Mouse (Mus musculus): ENCODE measurements around the gene Nif3l1.

The Nif3l1 gene

DNA sequence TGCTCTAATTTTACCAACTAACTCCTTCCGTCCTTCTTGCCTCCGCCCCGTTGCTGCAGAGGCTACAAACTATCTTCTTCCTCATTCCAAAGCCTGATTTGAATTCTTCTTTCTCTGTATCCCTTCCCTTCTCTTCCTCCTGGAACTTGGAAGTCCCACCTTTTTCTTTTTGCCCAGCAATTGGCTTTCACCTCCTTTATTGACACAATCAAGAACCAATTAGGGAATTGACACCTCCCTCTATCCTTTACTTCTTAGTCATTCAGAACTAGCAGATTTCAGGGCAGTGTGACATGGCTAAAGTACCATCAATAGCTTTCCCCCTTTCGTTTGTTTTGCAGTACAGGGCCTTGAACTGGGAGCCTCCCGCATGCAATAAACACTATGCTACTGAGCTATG lies 13.2 kb downstream of the Nif3l1 start:
- no peak for DNase-seq (ENCODE audit: low spot score in 2 of 2)

DNA sequence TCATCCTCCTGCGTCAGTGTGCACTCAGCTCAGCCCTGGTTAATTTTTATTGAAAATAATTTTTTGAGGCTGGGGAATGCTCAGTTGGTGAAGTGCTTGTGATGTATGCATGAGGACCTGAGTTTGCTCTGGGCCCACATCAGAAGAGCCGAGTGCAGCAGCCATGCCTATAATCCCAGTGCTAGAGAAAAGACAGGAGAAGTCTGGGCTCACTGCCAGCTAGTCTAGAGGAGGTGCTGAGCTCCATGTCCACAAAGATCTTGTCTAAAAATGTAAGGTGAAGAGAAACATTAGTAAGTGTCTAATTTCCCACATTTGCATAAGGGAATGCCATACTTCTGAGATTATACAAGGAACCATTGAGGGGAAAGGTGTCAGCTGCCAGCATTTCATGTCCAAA lies 13.9 kb downstream of the Nif3l1 start:
- no peak for DNase-seq (ENCODE audit: low spot score in 2 of 2)

DNA sequence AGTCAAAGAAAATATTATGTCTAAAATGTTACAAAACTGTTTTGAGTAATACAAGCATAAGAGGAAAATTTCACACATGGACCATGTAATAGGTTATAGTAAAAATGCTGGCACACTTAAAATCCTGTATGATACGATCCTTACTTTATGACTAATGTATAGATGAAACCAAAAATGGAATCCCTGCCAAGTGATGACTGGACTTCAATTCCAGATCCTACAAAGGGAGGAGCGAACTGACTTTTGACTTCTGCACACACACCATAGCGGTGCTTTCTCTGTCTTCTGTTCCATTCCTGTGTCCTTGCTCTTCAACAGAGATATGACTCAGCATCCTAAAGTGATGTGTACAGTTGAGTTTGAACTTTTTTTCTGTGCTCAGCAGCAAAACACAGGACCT lies 15.6 kb downstream of the Nif3l1 start:
- no peak for DNase-seq (ENCODE audit: low spot score in 2 of 2)

DNA sequence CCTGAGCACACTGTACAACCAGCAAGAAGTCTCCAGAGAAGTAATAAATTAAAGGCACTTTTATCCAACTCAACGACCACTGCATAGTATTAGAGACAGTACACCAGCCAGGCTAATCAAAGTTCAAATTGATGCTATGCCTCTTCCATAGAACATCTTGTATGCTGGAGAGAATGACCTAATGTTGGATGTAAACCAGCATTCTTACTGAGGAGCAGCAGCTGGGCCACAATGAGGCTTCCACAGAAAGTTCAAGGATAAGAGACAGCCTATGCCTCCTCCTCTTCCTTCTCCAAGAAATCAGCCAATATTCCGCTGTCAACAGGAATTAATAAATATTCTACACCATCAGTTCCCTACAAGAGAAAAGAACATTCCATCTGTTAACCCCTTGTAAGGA lies 19.0 kb downstream of the Nif3l1 start:
- no peak for DNase-seq (ENCODE audit: low spot score in 2 of 2)

DNA sequence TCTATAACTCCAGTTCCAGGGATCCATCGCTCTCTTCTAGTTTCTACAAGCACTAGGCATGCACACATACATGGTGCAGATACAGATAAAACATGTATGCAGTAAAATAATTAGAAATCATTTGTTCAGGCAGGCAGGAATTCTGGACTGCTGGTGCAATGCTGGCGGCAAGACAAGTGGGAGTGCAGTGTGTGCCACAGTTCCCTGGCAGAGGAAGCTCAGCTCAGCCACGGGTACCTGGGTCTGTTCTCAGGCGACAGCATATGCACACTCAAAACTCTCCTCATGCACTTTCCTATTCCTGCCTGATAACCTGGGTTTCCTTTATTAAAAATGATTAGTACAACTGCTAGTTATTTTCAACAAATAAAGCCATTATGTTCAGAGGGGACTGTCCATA lies 20.1 kb downstream of the Nif3l1 start:
- no peak for DNase-seq (ENCODE audit: low spot score in 2 of 2)

DNA sequence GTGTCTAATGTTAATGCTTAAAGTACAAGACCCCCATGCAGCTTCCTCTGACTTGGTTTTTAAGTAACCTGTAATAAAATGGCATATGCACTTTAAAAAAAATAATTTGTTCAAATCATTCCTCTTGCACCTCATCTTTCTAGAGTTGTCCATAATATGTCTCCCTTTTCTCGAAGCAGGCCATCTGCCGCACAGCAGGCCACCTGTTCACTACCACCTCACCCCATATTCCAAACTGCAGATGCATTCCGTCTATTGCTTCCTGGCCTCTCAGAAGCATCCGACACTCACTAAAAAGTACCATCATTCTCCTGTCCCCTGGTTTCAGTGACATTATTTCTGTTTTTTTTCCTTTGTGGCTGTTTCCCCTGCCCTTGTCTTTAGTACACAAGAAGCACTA lies 20.6 kb downstream of the Nif3l1 start:
- DNase-seq (ENCODE audit: low spot score in 2 of 2): no peak

DNA sequence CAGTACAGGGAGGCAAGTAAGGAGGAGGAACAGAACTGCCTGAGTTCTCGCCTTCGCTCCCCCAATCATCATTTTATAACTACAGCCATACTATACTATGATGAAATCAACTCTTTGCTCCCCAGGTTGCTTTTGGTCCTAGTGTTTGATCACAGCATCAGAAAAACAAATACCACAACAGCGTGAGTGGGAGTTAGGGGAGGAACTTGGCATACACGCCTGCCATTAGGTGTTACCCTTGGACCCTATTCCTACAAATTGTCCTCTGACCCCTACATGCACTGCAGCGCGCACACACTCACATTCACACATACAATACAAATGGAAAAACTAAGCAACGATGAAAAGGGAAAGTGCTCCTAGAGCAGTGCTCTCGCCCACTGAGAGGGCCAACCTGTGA lies 30.7 kb downstream of the Nif3l1 start:
- no peak for DNase-seq (ENCODE audit: low spot score in 2 of 2)

DNA sequence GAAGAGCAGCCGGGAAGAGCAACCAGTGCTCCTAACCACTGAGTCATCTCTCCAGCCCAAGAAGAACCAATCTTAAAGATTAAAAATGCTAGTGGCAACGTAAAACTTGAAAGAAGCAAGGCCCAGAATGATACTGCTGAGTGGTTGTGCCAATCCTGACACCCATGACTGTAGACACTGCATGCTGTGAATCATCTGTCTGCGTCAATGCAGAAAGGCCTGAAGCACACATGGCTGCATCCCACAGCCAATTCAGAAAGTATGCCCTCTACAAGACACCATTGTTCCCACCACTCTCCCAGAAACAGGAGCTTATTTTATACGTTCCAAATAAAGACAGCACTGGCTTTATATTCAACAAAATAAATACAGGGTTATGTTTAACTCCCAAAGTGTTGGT lies 37.7 kb downstream of the Nif3l1 start:
- no peak for DNase-seq (ENCODE audit: low spot score in 2 of 2)

DNA sequence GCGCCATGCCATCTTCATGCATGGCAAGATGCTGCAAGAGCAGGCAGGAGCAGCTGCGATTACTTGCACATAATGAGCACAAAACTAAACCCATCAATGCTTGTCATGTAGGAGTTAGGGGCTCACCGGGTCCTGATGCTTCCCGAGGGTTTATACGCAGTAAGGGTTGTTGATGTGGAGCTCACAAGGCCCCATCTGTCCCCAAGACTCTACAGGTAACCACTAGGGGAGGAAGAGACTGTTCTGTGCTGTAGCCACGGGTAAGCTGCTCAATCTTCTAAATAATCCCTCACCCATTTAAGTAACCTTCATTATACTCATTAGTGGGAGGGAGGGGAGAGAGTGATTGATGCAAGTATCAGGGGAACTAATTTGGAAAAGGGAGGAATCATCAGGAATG lies 50.7 kb downstream of the Nif3l1 start:
- DNase-seq (ENCODE audit: low spot score in 2 of 2): no peak

DNA sequence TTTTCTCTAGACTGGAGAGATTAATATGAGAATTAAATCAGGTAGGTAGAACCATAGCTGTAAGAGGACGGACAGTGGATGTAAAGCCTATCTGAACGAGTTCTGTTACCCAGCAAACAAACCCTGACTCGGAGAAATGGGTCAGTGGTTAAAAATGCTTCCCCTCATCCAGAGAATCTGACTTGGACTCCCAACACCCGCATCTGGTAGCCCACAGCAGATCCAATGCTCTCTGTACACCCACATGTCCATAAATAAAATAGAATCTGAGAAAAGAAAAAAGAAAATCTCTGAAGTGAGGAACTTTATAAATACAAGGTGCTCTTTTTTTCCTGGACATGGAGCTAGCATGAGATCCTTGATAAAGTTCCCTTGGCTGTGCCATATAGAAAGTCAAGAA lies 52.7 kb downstream of the Nif3l1 start:
- no peak for DNase-seq (ENCODE audit: low spot score in 2 of 2)

DNA sequence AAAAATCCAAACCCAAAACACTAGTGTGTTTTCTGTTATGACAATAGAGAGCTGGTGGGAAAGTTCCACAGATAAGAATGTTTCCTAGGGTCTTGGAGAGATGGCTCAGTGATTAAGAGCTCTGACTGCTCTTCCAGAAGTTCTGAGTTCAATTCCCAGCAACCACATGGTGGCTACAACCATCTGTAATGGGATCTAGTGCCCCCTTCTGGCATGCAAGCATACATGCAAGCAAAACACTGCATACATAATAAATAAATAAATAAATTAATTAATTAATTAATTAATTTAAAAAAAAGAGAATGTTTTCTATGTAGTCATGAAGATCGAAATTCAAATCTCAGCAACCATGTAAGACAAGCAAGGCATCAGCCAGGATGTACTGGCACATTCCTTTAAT lies 53.8 kb downstream of the Nif3l1 start:
- DNase-seq (ENCODE audit: low spot score in 2 of 2): no peak

DNA sequence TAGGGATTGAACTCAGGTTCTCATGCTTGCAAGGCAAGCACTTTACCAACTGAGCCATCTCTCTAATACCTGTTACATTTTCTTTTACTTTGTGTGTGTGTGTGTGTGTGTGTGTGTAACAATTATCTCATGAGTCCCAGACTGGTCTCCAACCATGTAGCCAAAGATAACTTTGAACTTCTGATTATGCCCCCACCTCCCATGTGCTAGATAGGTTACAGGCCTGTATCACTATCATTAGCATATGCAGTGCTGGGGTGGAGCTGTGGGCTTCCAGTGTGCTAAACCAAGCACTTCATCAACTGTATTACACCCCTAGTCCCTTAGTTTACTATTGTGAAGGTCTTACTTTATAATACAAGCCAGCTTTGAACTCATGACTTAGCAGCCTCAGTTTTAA lies 58.2 kb downstream of the Nif3l1 start:
- DNase-seq (ENCODE audit: low spot score in 2 of 2): no peak

DNA sequence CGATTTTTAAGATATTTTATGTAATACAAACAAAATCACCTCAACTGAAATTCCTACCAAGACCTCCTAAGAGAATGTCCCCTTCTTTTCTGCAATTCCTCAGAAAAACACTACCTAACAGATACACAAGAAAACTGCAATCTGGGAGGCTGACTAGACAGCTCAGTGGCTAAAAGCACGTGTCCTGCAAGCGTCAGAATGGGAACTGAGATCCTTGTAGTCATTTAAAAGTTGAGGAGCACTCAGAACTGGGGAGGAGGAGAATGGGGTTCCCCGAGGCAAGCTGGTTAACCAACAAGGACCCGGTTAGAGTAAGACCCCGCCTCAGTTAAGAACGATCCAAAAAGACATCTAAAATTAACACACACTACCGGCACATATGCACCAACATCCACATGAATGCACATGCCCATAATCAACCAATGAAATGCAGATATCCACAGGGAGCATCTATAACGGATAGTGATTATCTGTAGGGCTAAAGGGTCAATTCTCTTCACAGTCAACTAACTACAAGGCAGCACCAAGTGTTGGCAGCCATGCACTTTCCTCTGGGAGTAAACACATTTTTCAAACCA lies 58.9 kb downstream of the Nif3l1 start:
- no peak for DNase-seq (ENCODE audit: low spot score in 2 of 2)

DNA sequence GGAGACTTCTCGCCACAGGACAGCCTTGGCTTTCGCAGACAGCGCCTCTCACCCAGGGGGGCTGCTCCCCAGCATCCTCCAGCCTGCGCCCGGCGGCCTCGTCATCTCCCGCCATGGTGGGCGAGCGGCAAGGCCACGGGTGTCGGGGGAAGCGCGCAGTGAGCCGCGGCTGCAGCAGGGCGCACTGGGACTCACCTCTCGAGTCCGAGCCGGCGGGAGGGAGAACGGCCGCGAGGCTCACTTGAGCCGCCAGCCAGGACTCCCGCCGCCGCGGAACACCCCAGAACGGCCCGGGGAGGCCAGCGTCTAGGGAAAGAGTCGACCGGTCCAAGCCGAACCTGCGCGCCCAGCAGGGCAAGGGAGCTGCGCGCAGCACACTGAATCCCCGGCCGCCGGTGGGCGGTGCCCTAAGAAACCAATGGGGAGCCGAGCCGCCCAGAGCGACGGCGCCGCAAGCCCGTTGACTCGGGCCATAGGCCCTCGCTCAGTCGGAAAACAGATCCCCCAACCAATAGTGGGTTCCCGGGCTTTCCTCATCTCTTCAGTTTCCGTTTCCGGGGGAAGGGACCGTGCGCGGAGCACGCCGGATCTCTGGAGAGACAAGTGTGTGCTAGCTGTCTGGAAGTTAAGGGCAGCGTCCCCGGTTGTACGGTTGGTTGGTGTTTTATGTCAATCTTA lies 59.8 kb downstream of the Nif3l1 start, which contains the start of gene Orc2:
Orc2 (minus strand) TSS at position 533 of the 678 bp plus-strand sequence.
- DNase-seq (ENCODE audit: low spot score in 2 of 2): peak; percentile 82 to 85

DNA sequence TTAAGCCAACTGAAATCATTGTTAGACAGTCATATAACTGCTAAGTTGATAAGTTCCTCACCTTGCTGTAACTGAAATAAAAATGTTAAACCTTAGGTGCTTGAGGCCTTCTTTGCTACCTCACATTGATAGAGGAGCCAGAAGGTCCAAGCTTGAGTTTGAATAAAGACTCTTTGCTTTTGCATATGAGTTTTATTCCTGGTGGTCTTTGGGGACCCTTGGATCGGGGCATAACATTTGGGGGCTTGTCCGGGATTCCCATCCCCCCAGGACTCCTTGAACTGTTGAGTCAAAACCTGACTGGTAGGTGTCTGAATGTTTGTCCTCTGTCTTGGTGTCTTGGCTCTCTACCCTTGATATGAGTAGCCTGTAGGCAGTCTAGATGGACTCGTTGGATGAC lies 62.3 kb downstream of the Nif3l1 start:
- no peak for DNase-seq (ENCODE audit: low spot score in 2 of 2)
